Mouse (Mus musculus) gastrocnemius, postnatal 36 days (tissue): Measurements from ENCODE around the gene Knstrn. TPM values are rescaled to one million over a fixed set of nuclear protein-coding genes. Genes with fewer than 3 reads are reported as not detected.
A peak's percentile ranks its signal among the peaks of the same experiment; 100 is the strongest.

Source experiments
- DNase-seq, 2 experiments: peaks; one replicate each; pipeline ENCODE4 v3.0.0; 2022
- intact Hi-C: fragments of 180-260 bp; cut with DNase I; formaldehyde crosslinking; loops from one replicate; pipeline ENCODE4 v1.15.1; 2025
- long read RNA-seq, 2 experiments: library from polyadenylated mRNA; stranded (forward); transcript quantifications; one replicate each; pipeline ENCODE4 v2.0.0; 2021
- total RNA-seq, 2 experiments: library from RNA; stranded (reverse); gene quantifications; 2 replicates each; pipeline ENCODE4 v1.2.3; 2021

The Knstrn gene
- total RNA-seq, result 1 to 10 TPM in 1 of 2 experiments, under 1 TPM in 1; 0.94 to 1.6 TPM
- long read RNA-seq, experiment 1, result 0 reads
- long read RNA-seq, experiment 2, full-length matches to known transcripts, result 2 of 3 reads
- long read RNA-seq, experiment 2, partial matches to known transcripts, result 0 of 3 reads
- long read RNA-seq, experiment 2, other reads (novel, unspliced or antisense), result 1 of 3 reads

DNA sequence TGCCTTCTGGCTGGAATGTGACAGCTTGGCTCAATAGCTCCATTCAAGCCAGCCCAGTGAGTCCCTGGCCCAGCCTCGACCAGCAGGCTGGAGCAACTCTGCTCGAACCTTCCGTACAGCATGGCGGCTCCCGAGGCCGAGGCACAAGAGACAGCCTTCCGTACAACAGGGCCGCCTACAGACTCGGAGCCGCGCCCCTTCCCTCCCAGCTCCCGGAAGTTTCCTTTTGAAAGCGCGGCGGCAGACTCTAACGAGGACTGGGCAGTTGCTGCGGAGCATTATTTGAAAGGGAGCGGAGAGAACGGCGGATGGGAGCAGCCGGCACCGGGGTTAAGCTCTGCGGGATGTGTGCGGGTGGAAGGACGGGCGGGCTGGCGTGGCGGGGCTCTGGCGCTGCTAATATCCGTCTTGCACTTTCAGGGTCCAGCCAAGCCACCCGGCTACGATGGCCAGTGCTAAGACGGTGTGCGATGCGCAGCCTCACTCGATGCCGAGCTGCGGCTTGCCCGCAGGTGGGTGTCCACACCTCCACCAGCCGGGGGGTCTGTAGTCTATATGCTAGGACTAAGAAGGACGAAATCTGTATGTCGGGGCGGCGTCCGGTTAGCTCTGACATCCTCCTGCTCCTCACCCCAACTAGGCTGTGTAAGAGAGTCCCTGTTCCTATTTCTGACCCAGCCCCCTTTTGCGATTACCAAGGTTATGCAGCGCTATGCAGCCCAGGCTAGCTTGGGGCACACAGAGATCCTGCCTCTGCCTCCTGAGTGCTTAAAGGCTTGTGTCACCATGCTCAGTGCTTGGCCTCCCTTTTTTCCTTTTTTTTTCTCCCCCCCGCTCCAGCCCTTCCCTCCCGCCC is at the start of gene Knstrn:
Gene Knstrn, plus strand, starts transcription at position 23 of the 856 bp plus-strand sequence.
- peak; percentile 77 to 87 for DNase-seq
- intact Hi-C loops, result no loop called here

DNA sequence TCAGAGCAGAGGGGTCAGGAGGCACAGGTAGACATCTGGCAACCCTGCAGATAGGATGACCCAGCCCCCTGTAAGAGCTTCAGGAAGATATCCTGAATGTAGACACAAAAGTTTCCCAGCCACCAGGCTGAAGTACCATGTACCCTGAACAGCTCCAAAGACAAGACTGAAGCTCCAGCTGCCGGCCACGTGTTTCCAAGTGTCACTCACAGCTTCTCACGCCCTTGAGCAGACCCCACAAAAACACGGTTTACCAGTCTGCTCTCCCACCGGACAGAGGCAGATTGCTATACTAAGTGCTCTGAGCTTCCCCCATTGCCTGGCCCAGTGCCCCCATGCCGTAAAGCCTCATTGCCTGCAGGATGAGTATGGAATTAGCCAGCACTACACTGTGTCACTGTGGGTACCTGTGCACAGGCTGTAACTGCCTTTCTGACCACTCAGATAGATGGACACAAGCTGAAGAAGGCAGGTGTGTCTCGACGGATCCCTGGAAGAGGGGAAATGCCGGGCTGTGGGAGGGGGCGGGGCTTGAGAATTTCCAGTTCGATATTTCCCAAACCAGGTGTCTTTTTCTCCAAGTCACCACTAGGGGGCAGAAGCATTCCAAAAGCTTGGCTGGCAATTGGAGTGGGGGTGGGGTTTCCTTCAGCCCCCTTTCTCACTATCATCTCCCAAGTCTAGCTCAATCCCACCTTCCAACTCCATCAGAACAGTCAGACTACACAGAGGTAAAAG is 49.5 kb upstream of the Knstrn start:
- DNase-seq, result no peak

DNA sequence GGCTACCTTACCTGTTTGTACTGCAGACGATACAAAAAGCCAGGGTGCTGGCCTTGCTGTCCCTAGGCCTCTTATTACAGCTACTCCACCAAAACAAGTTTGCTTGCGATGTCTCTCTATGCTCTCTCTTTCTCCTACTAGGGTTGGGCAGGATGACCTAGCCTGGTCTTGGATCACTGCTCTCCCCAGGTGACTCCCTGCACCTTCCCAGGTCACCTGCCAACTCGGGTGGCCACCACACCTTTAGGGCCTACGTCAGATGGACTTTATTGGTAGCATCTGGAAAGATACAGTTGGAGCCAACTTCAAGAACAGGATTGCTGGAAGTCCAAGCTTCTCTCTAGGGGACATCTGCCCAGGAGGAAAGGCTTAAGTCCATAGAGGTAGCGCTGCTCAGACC is 48.9 kb upstream of the Knstrn start:
- intact Hi-C loops, result loop anchor here (1.0 kb wide), 1 partner anchor 118 kb away; no protein-coding TSS in a partner anchor
- DNase-seq, result no peak

More for the DNA sequence above, 49.5 kb upstream of the Knstrn start:
- intact Hi-C loops, result loop anchor here (1.0 kb wide), 1 partner anchor 119 kb away; no protein-coding TSS in a partner anchor

DNA sequence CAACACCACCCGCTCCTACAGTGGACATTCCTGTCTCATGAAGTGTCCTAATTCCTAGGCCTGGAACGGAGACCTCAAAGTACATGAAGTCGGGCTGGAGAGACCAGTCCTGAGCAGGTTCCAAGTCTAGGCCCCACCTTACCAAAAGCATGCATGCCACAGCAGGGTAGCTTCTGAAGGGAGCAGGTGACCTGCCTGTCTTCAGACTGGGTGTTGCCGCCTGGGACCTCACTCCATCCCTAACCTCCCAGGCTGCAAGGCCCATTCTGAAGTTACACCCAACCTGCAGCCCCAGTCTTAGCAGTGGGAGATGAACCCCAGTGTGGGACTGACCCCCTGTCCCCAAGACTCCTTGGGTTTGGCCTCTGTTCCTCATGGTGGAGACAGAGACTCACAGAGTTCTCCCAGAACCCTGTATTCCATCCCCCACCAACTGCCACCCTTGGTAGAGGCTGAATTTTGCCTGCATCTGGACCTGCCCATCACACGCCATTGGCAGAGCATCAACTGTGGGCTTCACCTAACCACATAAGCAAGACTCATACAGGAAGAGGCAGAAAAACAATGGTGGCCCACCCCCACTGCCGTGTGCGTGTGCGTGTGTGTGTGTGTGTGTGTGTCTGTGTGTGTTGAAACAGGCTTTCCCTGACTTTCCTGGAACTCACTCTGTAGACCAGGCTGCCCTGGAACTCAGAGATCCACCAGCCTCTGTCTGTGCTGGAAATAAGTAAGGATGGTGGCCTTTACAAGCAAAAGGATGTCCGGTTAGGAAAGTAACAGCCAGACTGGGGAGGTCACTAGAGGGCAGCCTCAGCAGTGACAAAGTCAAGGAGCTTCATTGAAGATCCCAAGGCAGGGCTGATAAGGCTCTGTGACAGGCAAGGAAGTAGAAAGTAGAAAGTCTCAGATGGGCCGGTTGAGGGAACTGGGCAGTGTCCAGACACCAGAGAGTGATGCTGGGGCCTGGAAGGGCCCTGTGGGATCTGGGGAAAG is 47.5 kb upstream of the Knstrn start:
- intact Hi-C loops, result no loop called here

DNA sequence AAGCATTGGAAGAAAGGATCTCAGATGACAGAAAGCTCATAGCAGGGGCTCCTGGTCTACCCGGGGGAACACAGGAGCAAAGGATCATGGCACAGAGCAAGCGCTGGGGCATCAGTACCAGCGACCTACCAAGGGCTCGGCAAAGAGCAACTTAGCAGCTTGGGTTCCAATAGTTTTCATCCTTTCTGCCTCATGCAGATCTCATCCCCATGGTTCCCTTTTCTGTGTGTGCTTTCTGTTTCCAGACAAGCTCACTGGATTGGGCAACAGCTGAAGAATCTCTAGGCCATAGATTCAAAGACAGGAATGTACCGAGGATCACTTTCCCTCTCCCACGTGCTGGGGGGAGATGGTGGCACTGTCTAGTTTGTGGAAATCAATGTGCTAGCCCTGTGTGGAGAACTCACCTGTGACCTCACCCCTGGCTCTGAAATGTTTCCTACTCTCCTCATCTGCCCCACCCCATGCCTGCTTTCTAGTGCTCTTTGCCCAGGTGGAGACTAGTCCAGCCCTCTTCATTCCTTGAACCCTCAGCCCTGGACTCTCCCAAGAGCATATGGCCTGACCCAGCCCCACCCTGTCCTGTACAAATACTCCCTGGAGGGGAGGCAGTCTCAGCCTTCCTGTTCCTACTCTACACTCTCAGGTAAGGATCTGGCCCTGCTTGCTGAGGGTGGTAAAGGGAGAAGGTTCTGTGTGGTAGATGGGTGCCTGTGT is 41.5 kb upstream of the Knstrn start, which contains the start of gene Phgr1:
Gene Phgr1, plus strand, starts transcription at position 612 of the 717 bp plus-strand sequence.
- intact Hi-C loops, result no loop called here
- DNase-seq, result no peak

More for the DNA sequence above, 47.5 kb upstream of the Knstrn start:
- no peak for DNase-seq

DNA sequence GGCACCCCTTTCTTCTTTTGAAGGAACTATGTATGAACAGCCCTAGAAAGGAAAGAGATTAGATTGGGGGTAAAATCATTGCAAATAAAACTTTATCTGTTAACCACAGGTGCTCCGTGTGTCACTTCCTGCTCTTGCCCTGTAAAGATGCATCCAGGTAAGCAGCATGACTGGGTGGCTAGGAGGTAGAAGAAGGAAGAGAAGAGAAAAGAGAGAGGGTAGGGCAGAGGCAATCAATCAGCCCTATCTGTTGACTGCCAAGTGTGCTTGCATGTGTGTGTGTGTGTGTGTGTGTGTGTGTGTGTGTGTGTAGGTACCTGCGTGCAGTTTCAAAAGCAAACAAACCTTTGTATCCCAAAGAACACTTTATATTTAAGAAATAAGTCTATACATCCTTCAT is 39.3 kb upstream of the Knstrn start:
- DNase-seq, result no peak
- intact Hi-C loops, result no loop called here

DNA sequence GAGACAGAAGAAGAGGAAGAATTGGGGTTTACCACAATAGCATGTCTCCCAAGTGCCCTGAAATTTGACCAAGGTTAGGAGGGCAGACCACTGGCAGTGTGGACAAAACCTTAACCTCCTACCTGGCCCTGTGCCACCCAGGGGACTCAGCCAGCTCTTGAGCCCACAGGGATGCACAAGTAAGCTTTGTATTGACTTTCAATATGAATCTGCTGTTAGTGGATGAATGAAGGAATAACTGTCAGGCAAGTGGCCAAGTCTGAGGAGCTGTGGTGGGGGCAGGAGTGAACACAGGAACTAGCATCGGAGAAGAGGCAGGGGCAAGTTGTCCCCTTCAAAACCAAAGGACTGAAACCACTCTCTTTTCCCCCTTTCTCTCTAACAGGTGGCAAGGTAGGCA is 38.4 kb upstream of the Knstrn start:
- intact Hi-C loops, result loop anchor here (1.0 to 5.0 kb wide), 2 partner anchors 39 to 73 kb away; partner anchors contain the start of gene Ankrd63
- no peak for DNase-seq

DNA sequence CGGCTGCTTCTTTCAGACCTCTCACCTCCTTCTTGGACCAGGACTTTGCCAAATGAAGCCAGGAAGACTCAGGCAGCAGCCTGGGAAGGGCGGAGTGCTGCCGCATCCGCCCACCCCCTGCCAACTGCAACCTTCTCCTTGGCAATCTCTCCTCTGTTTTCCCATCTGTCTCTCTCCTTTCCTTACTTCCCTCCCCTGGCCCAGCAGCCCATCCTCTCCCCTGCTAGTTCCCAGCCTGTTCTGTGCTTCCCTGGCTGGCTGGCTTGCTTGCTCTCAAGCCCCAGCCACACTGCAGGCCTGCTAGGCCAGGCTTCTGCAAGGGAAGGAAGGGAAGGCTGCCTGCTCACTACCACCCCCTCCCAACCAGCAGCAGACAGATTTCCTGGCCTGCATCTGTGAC is 38.0 kb upstream of the Knstrn start:
- no peak for DNase-seq
- intact Hi-C loops, result loop anchor here (1.0 to 5.0 kb wide), 2 partner anchors 40 to 74 kb away; partner anchors contain the start of gene Ankrd63

DNA sequence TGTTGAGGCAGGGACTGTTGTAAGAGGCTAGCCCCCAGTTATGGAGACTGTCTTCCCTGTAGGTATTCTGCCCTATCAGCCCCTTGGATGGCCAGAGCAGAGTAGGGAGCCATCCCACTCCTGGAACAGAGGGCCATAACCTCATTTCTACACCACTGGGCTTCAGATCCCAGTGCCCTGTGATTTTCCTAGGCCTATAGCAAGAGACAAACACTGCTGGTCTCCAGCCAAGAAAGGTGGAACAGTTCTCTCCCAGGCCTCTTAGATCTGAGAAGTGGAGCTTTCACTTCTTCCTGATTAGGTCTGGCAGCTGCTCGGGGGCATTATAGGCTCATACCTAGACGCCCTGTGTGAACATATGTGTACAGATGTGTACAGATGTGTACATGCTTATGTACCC is 37.5 kb upstream of the Knstrn start:
- intact Hi-C loops, result loop anchor here (5.0 kb wide), 1 partner anchor 74 kb away; the partner anchor contains the start of gene Ankrd63

DNA sequence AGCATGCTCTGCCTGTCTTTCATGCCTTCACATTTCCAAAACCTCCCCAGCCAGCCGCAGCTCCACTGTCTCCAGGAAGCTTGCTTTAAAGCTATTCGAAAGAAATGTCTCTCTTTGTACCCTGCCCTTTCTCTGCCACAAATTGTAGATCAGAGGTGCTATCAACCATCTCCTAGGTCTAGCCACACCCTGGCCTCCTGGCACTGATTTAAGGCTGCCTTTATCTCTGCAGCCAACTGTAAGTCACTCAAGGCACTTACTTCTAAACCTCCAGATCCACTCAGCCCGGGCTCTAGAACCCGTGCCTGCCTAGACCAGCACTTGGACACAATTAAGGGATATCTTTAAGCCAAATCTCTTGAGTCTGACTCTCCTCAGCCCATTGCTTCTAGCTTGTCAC is 35.4 kb upstream of the Knstrn start:
- no peak for DNase-seq
- intact Hi-C loops, result loop anchor here (5.0 kb wide), 1 partner anchor 76 kb away; the partner anchor contains the start of gene Ankrd63

More for the DNA sequence above, 37.5 kb upstream of the Knstrn start:
- DNase-seq, result no peak

DNA sequence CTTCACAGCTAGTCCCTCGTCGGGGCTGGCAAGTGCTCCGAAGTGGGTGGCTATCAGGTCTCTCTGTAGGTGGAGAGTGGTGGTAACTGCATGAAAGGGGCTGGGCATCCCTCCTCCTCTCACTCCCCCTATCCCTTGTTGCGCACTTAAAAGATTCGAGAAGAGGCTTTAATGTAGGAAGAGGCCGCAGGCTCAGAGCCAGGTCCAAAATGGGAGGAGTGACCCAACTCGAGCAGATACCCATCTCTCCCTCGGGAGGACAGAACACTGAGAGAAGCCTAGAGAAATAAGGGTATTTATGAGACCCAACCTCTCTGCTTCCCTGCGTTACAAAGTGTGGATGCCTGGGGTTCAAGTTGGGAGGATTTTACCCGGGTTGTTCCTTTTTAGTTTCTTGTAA is 34.7 kb upstream of the Knstrn start:
- no peak for DNase-seq
- intact Hi-C loops, result loop anchor here (5.0 kb wide), 1 partner anchor 77 kb away; the partner anchor contains the start of gene Ankrd63

DNA sequence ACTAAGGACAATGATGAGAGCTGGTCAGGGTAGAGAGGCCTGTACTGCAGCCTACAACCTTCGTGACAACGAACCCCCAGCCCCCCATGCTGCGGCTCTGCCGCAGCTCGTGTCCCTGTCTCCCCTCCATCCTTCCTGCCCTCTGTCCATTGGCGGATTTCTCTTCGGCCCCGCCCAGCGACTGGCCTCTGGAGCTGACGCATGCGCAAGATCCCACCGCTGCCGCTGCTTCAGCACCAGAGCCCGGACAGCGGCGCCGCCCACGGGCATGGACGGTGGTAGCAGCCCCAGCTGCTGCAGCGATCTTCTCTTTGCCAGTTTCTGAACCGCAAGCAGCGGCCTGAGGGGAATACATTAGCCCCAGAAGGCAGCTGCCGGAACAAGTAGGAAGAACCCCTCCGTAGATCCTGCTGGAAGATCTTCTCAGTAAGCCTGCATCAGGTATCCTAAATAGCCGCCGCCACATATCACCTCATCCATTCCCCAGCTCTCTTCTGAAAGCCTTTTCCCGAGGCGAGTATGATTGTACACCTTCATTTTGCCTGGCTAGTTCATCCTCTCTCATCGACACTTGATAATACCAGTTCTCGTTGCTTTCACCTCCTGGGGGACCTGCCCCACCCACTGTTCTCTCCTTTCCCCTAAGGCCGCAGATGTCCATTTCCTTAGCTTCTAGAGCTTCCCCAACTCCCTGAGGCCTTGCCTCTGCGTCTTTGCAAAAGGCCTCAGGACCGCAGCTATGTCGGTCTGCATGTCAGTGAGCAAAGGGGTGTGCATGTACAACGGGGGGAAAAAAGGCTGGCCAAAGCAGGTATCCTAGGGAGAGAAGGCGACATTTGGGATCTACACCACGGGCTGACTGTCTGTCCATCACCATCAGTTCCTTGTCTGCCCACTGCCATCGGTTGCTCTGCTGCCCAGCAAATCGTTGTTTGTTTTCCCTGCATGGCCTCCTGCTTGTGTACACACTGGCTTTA is 34.0 kb upstream of the Knstrn start, which contains the start of gene Disp2:
Gene Disp2, plus strand, starts transcription at position 216 of the 977 bp plus-strand sequence.
- intact Hi-C loops, result loop anchor here (5.0 kb wide), 1 partner anchor 77 kb away; the partner anchor contains the start of gene Ankrd63
- DNase-seq, result peak; percentile 85 to 86

DNA sequence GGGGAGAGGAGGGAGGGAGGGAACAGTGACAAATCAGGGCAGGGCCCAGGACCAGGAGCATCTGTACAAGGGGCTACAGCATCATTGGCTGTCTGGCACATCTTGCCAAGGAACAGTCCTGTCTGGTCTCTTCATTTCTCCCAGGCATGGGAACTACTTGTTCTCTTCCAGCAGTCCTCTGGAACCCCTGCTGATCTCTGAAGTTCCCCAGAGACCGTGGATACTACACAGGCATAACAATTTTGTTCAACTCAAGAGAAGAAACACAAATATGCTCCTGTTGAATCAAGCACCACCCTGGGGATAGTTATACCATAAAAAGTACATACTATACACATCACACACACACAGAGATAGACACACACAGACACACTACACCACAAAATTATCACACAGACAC is 32.7 kb upstream of the Knstrn start:
- intact Hi-C loops, result no loop called here
- no peak for DNase-seq

DNA sequence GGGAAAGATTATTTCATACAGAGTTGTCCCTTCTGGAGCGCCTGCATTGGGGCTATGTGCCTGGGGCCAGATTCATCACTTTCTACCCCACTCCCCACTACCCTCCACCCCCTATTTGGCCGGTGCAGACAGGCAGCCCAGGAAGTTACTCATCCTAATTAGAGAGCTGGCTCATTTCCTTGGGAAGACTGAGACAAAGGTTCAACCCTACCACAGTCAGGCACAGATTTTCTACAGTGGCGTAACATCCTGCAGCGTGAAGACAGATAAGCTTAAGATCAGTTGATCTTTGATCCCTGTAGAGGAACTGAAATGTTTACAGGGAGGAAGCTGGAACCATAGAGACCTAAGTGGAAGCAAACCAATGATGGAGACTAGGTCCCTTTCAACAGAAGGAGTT is 31.5 kb upstream of the Knstrn start:
- intact Hi-C loops, result no loop called here
- no peak for DNase-seq

DNA sequence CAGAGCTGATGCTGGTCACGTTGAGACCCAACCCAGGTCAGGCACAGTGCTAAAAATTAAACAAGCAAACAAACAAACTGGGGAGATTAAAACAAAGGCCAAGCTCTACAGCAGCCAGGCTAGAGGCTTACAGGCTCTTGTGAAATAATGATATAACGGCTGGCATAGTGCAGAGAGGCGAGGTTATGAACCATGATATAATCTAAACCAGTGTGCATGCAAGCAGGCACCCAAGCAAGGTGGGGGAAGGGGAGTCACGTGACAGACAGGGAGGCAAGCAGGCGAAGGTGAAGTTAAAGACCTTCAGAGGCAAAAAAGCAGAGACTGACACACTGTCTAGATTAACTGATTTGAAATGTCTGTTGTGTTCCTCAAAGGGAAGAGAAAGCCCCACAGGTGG is 30.7 kb upstream of the Knstrn start:
- no peak for DNase-seq
- intact Hi-C loops, result no loop called here

DNA sequence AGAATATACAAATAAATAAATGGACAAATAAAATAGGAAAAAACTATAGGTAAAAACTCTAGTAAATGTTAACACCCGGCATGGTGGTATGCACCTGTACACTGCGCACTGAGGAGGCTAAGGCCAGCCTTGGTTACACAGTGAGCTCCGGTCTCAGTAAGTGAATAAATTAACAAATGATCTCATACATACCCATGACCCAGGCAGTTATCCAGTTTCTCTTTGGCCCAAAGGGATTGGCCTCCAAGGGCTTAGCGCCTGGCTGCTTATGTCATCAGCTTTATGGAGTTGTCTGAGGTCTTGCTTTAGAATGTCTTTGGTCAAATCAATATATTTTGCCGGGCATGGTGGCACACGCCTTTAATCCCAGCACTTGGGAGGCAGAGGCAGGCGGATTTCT is 30.1 kb upstream of the Knstrn start:
- intact Hi-C loops, result no loop called here

DNA sequence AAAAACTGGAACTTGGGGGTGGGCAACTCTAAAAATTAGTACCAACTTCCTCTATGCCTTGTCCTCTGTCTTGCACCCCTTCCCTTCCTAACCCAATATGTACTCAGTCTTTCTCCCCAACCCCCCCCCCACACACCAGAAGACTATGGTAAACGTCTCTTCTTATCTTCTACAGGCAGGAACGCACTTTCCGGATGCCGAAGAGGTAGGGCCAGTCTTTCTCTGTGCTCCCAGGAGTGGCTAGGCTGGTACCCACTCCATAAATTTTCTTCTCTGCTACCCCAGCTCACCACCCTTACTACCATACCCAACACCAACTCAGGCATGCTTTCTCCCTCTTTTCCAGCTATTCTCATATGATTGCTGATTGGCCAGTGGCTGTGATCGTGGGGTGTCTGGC is 27.3 kb upstream of the Knstrn start:
- intact Hi-C loops, result no loop called here
- DNase-seq, result no peak

More for the DNA sequence above, 30.1 kb upstream of the Knstrn start:
- no peak for DNase-seq
